Mouse (Mus musculus): Measurements from ENCODE around the gene Usp50.
A peak's percentile ranks its signal among the peaks of the same experiment; 100 is the strongest.

DNA sequence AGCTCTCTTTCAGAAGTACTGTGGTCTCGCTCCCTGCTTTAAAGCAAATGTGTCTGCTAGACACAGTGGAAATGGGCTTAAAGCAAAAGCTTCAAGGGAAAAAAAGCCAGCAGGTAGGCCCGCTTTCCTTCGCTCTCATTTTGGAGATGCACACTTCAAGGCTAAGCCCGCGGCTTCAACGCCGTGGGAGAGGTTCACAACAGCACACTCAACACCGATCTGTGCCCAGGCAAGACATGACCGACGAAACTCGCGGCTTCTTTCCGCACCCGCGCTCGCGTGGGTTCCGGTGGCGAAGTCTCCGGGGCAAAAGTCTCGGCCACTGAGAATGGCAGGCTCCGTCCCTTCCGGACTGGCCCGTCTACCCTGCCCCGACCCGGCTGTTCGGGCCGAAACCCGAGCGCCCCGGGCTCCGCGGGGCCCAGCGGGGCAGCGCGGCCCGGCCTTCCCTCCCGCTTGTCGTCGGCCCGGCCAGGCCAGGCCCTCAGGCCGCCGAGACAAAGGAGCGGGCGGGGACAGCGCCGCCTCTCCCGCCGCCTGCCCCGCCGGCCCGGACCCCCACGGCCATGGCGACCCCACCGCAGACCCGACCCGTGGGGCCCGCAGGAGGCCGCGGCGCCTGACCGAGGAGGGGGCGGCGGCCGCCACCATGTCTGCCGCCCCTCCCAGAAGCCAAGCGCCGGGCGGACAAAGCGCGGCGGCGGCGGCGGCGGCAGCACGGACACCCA, 108.7 kb downstream of the Usp50 start:
- TF ChIP-seq SIN3A (IDR thresholded peaks at IDR 0.05; ENCODE audit: low read length) (peak; percentile 18; the same call in 1 of the 2 replicates), POLR2AphosphoS2 (IDR thresholded peaks at IDR 0.05; ENCODE audit: low read depth, low read length) (no peak), CTCF (conservative IDR thresholded peaks at IDR 0.05 in 1 of 2, IDR thresholded peaks at IDR 0.05 in 1 of 2; ENCODE audit: low read depth in 2 of 2, low read length in 2 of 2) (no peak), EP300 (IDR thresholded peaks at IDR 0.05; ENCODE audit: low read length) (no peak), NRF1 (IDR thresholded peaks at IDR 0.05; ENCODE audit: low read depth, low read length) (no peak), MAX (IDR thresholded peaks at IDR 0.05; ENCODE audit: low read length) (peak; percentile 16; the same call in 1 of the 2 replicates), MAFK (IDR thresholded peaks at IDR 0.05; ENCODE audit: insufficient replicate concordance, low read length) (no peak), KAT2A (IDR thresholded peaks at IDR 0.05; ENCODE audit: insufficient replicate concordance, low read length) (no peak)
